Mouse (Mus musculus) embryonic facial prominence, embryonic 13.5 days (tissue): Measurements from ENCODE around the gene Pappa. TPM values are rescaled to one million over a fixed set of nuclear protein-coding genes. Genes with fewer than 3 reads are reported as not detected.
A peak's percentile ranks its signal among the peaks of the same experiment; 100 is the strongest.

Source experiments
- ATAC-seq: fragments of 200-750 bp; cut with Nextera tagmentation; 2 replicates; pipeline ENCODE4 v1.8.0; 2017; ENCODE audit warnings: low read depth; ENCODE audit not compliant: insufficient number of reproducible peaks, insufficient read depth, low FRiP score, low TSS enrichment
- H3K27ac ChIP-seq: fragments of 300-500 bp; sonication (generic); 2 replicates; pipeline ENCODE4 v1.5.1; 2015; ENCODE audit warnings: moderate library complexity, mild to moderate bottlenecking, inconsistent platforms
- H3K27me3 ChIP-seq: fragments of 300-500 bp; sonication (generic); 2 replicates; pipeline ENCODE4 v1.6.1; 2015; ENCODE audit warnings: mild to moderate bottlenecking, inconsistent platforms
- H3K36me3 ChIP-seq: fragments of 300-500 bp; sonication (generic); 2 replicates; pipeline ENCODE4 v1.6.1; 2015; ENCODE audit warnings: mild to moderate bottlenecking, inconsistent platforms
- H3K4me1 ChIP-seq: fragments of 300-500 bp; sonication (generic); 2 replicates; pipeline ENCODE4 v1.6.1; 2015; ENCODE audit warnings: inconsistent platforms
- H3K4me2 ChIP-seq: fragments of 300-500 bp; sonication (generic); 2 replicates; pipeline ENCODE4 v1.6.1; 2015; ENCODE audit warnings: moderate library complexity, mild to moderate bottlenecking, inconsistent platforms
- H3K4me3 ChIP-seq: fragments of 300-500 bp; sonication (generic); 2 replicates; pipeline ENCODE4 v1.5.1; 2015; ENCODE audit warnings: mild to moderate bottlenecking, inconsistent platforms
- H3K9ac ChIP-seq: fragments of 300-500 bp; sonication (generic); 2 replicates; pipeline ENCODE4 v1.6.1; 2015; ENCODE audit warnings: mild to moderate bottlenecking, inconsistent platforms
- H3K9me3 ChIP-seq: fragments of 300-500 bp; sonication (generic); 2 replicates; pipeline ENCODE4 v1.6.1; 2016; ENCODE audit warnings: inconsistent platforms
- WGBS: fragments of 180-500 bp; shearing (Covaris S2); methylation state at CpG from one replicate; pipeline ENCODE4 v1.1.7; 2015; ENCODE audit warnings: mixed read lengths; 5-methylcytosine and 5-hydroxymethylcytosine counted together
- polyA plus RNA-seq: library from polyadenylated mRNA; unstranded; fragments of >200 nt; fragmentation: Nextera tagmentation; extraction: Ambion mirVana; gene quantifications from 2 replicates; pipeline ENCODE4 v1.2.1, GENCODE M21; 2015

Gene Pappa
- polyA plus RNA-seq, 1 experiment from 2014 or later = 2.2 TPM

DNA sequence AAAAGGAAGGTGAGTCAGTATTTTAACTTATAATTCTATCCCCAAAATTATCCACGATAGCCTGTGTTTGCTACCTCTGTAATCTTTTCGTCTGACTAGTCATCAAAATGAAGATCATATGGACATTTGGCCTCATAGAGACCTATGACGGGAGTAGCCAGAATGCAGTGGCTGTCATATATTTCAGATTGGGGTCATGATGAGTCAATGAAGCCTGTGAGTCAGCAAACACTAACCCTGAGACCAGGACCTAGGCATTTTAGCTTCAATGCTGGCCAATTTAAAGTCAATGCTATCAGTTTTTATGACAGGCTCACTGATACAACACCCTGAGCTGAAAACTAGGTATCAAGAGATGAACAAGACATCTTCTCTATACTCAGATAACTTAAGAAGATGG, 50.5 kb downstream of the Pappa start:
- WGBS = 79% methylated on average over 3 of the region's 3 CpGs
- Histone ChIP-seq H3K4me1 (no peaks in the 10 kb centered on the region), H3K9ac (no peak overlapping the region), H3K9me3 (no peaks in the 10 kb centered on the region), H3K27ac (no peak overlapping the region), H3K4me2 (no peak overlapping the region), H3K27me3 (no peaks in the 10 kb centered on the region), H3K4me3 (no peak overlapping the region), H3K36me3 (no peaks in the 10 kb centered on the region)
- ATAC-seq = no peak

DNA sequence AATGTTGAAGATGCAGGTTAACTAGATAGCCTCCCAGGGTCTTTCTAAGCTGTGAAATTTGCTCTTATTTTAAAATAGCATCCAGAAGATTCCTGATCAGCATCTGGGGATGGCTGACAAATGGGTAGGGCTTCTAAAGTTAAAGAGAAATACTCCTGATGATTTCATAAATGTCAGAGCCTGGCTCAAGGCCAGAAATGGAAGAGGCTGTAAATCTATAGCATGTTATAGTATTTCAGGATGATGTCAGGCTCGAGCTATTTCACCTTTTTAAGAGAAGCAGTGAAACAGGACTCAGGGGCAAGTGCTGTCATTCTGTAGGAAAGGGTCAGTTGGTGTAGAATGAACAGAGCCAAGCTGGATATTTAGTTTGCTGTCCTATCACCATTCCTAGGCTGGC, 54.2 kb downstream of the Pappa start:
- Histone ChIP-seq H3K4me1 (no peaks in the 10 kb centered on the region), H3K27me3 (no peaks in the 10 kb centered on the region), H3K9me3 (no peaks in the 10 kb centered on the region), H3K36me3 (no peaks in the 10 kb centered on the region), H3K4me2 (no peak overlapping the region), H3K9ac (no peak overlapping the region), H3K4me3 (no peak overlapping the region), H3K27ac (no peak overlapping the region)
- ATAC-seq = no peak
- 31% methylated on average over 1 of the region's 1 CpGs for WGBS

DNA sequence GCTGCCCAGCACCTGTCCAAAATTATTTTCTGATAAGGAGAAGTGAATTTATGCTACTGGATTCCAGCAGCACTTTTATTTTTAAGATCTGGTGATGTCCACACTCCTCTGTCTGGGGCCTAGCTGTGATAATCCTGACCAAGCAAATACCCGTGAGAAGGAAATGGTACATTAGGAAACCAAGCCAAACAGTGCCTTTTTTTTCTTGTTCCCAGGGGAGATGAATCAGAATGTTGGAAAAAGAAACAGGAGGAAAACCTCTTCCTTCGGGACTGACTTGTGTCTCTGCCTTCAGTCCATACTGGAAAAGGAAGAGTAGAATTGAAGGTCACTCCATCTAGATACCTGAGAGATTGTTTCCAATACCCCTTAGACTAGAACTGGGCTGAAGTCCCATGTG, 63.3 kb downstream of the Pappa start:
- WGBS = 63% methylated on average over 2 of the region's 2 CpGs
- no peak for ATAC-seq

DNA sequence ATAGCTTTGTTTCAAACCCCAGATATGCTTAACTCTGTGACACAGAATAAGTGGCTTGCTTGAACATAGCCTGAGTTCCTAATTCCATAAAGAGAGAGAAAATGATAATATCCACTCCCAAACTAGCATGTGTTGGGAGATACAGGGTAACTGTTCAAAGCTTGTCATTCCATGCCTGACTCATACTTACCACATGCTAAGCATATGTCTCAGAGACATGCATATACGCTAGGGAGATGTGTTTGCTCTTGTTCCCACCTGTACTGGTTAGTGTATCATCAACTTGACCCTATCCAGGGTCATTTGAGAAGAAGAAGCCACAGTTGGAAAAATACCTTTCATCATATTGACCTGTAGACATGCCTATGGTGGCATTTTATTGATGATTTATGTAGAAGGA, 63.7 kb downstream of the Pappa start:
- H3K27me3 ChIP-seq = no peaks in the 10 kb centered on the region
- no peak for ATAC-seq
- no peaks in the 10 kb centered on the region for H3K36me3 ChIP-seq
- no peak overlapping the region for H3K4me2 ChIP-seq
- no peak overlapping the region for H3K9ac ChIP-seq
- 86% methylated on average over 1 of the region's 1 CpGs for WGBS
- H3K9me3 ChIP-seq = no peaks in the 10 kb centered on the region
- H3K27ac ChIP-seq = no peak overlapping the region
- no peak overlapping the region for H3K4me3 ChIP-seq
- H3K4me1 ChIP-seq = no peaks in the 10 kb centered on the region

More for the DNA sequence above, 63.3 kb downstream of the Pappa start:
- H3K4me3 ChIP-seq = no peak overlapping the region
- H3K27ac ChIP-seq = no peak overlapping the region
- H3K27me3 ChIP-seq = no peaks in the 10 kb centered on the region
- no peaks in the 10 kb centered on the region for H3K4me1 ChIP-seq
- H3K4me2 ChIP-seq = no peak overlapping the region
- no peaks in the 10 kb centered on the region for H3K9me3 ChIP-seq
- no peak overlapping the region for H3K9ac ChIP-seq
- H3K36me3 ChIP-seq = no peaks in the 10 kb centered on the region

DNA sequence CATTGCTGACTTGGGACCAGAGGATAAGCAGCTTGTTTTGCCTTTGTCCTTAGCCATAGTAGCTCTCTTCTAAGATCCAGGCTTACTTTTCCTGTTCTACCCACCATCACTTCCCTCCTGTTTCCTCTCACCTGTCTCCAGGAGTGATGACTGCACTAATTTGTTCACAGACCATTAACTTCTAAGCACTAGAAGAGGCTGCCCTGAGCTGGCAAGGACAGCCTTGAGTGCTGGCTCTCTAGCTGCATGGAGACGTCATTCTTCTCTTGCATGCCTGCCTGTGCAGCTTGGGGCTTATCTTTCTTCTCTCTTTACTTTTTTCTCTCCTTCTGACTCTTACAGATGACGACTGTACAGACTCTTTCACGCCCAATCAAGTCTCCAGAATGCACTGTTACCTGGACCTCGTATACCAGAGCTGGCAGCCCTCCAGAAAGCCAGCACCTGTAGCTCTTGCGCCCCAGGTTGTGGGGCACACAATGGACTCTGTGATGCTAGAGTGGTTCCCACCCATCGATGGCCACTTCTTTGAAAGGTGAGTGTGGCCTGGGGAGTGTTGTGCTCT, 65.0 kb downstream of the Pappa start:
- no peaks in the 10 kb centered on the region for H3K36me3 ChIP-seq
- no peak for ATAC-seq
- H3K9ac ChIP-seq = no peak overlapping the region
- no peaks in the 10 kb centered on the region for H3K4me1 ChIP-seq
- 71% methylated on average over 6 of the region's 6 CpGs for WGBS
- no peak overlapping the region for H3K4me2 ChIP-seq
- H3K27ac ChIP-seq = no peak overlapping the region
- H3K27me3 ChIP-seq = no peaks in the 10 kb centered on the region
- H3K9me3 ChIP-seq = no peaks in the 10 kb centered on the region
- H3K4me3 ChIP-seq = no peak overlapping the region

DNA sequence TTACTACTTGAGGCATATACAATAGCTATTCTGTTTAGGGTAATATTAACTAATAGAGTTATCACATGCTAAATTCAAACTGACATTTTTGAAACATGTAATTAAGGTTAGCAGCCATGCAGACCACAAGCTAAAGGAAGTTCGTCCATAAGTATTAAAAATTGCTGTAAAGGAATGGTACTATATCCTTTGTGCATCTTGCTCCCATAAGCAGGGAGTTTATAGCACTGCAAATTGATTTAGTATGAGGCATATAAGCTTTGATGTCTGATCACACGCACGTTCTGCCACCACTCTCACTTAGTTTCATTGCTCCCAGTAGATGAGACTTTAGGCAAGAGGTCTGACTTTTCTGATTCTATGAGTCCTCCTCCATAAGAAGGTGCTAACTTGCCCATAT, 68.8 kb downstream of the Pappa start:
- no peaks in the 10 kb centered on the region for H3K27me3 ChIP-seq
- no peaks in the 10 kb centered on the region for H3K9me3 ChIP-seq
- WGBS = 30% methylated on average over 3 of the region's 3 CpGs
- H3K4me1 ChIP-seq = no peaks in the 10 kb centered on the region
- no peak overlapping the region for H3K4me2 ChIP-seq
- H3K36me3 ChIP-seq = no peaks in the 10 kb centered on the region
- H3K27ac ChIP-seq = no peak overlapping the region
- H3K4me3 ChIP-seq = no peak overlapping the region
- ATAC-seq = no peak
- H3K9ac ChIP-seq = no peak overlapping the region

DNA sequence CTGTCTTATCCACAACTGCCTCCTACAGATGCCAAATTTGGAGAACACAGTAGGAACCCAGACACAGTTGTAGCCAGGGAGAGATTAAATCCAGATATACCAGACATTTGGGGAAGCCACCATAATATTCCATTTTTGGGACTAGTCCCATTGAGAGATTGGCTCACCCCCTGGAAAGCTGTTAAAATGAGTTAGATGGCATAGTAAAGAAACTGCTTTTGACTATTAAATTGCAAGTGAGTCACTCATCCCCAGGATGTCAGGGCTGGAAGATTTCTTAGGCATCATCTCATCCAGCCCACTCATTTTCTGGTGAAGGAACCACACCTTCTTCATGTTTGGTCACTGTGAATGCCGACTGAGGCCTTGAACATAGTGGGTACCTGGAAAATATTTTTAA, 72.0 kb downstream of the Pappa start:
- no peak overlapping the region for H3K9ac ChIP-seq
- no peaks in the 10 kb centered on the region for H3K4me1 ChIP-seq
- no peak overlapping the region for H3K4me3 ChIP-seq
- no peaks in the 10 kb centered on the region for H3K27me3 ChIP-seq
- no peak overlapping the region for H3K27ac ChIP-seq
- 79% methylated on average over 1 of the region's 1 CpGs for WGBS
- no peaks in the 10 kb centered on the region for H3K9me3 ChIP-seq
- ATAC-seq = no peak
- no peaks in the 10 kb centered on the region for H3K36me3 ChIP-seq
- H3K4me2 ChIP-seq = no peak overlapping the region

DNA sequence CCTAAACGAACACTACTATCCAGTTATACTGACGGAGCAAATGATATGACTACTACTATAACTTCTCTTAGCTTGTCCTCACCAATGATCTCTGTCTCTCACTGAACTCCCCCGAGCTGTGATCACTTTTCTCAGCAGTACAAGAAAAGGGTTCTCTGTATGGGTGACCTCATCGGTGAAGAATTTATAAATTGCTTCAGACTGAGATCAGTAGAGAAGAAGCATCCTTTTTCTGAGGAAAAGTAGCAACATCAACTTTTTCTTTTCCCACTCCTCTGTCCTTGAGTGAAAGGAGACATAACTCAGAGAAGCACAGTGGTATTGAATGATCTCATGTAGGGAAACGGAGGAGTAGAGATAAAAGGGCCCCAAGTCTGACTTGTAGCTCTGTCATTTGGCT, 79.7 kb downstream of the Pappa start:
- H3K36me3 ChIP-seq = no peaks in the 10 kb centered on the region
- H3K4me3 ChIP-seq = no peak overlapping the region
- H3K9me3 ChIP-seq = no peaks in the 10 kb centered on the region
- H3K27ac ChIP-seq = no peak overlapping the region
- H3K4me2 ChIP-seq = no peak overlapping the region
- no peaks in the 10 kb centered on the region for H3K27me3 ChIP-seq
- WGBS = 81% methylated on average over 5 of the region's 5 CpGs
- H3K9ac ChIP-seq = no peak overlapping the region
- no peak for ATAC-seq
- H3K4me1 ChIP-seq = no peaks in the 10 kb centered on the region

DNA sequence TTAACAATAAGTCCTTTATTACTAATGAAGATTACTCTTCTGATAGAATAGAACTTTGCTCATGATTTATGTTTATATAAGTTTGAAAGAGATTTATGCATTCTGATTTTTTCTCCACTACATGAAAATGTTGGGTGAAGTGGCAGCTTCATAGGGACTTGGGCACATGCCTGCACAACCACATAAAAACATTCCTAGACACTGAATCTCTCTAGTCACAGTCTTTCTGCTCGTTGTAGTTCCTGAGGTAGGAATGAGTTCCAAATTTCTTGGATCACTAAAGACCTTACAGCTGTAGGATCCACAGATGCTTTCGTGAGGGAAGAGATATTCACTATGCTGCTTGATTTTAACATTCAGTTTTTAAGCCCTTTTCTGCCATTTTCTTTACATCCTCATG, 81.5 kb downstream of the Pappa start:
- no peak overlapping the region for H3K4me2 ChIP-seq
- H3K4me3 ChIP-seq = no peak overlapping the region
- H3K4me1 ChIP-seq = no peaks in the 10 kb centered on the region
- no peak overlapping the region for H3K9ac ChIP-seq
- no peaks in the 10 kb centered on the region for H3K27me3 ChIP-seq
- ATAC-seq = no peak
- no peak overlapping the region for H3K27ac ChIP-seq
- WGBS = 64% methylated on average over 2 of the region's 2 CpGs
- no peaks in the 10 kb centered on the region for H3K9me3 ChIP-seq
- no peaks in the 10 kb centered on the region for H3K36me3 ChIP-seq

DNA sequence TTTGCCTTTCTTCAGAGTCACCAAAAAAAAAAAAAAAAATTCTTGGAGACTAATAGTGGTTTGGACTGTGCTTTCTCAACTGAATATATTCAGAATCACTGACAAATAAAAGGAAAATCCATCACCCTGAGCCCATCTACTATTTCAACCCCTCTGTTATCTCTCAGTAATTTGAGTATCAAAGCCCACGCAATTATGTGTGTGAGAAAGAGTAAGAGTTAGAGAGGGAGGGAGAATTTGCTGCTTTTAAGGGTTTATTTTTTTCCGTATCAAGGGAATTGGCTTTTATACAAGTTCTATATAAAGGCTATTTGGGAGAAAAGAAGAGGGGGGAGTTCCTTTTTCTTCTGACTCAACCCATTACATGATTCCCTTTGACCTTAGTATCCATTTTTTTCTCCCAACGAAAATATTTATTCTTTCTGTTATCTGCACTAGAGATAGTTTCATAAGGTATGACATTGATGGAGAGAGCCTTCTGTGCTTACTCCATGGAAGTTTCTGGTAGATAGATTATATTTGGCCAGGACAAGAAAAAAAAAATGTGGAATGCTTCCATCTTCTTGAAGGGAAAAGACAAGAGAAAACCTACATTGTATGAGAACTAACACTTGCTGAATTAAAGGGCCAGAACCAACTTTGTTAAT, 85.5 kb downstream of the Pappa start:
- Histone ChIP-seq H3K4me1 (no peaks in the 10 kb centered on the region), H3K9me3 (no peaks in the 10 kb centered on the region), H3K4me2 (no peak overlapping the region), H3K36me3 (no peaks in the 10 kb centered on the region), H3K27me3 (no peaks in the 10 kb centered on the region), H3K4me3 (no peak overlapping the region), H3K27ac (no peak overlapping the region), H3K9ac (no peak overlapping the region)
- 83% methylated on average over 3 of the region's 3 CpGs for WGBS
- ATAC-seq = no peak

DNA sequence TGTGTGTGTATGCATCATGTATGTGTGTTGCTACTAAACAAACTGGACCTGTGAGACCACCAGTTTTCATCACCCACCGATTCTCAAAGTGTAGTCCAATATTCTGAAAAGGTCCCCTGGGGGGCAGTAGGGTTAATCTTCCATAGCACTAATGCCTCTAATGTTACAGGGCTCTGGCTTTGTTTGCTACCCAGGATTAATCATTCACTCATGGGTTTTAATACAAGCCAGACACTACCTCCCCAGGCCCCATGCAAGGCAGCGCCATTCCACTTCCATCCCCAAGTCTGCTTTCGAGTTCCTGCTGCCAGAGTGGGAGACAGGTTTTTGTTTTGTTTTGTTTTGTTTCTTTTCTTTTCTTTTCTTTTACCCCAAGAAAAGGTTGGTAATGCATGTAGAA, 92.7 kb downstream of the Pappa start:
- Histone ChIP-seq H3K4me3 (no peak overlapping the region), H3K9ac (no peak overlapping the region), H3K27me3 (no peaks in the 10 kb centered on the region), H3K27ac (peak overlapping the region; percentile 60), H3K9me3 (no peaks in the 10 kb centered on the region), H3K4me2 (no peak overlapping the region), H3K36me3 (no peaks in the 10 kb centered on the region), H3K4me1 (peaks cover 17% of the 10 kb centered on the region)
- WGBS = 14% methylated on average over 3 of the region's 3 CpGs
- ATAC-seq = no peak

DNA sequence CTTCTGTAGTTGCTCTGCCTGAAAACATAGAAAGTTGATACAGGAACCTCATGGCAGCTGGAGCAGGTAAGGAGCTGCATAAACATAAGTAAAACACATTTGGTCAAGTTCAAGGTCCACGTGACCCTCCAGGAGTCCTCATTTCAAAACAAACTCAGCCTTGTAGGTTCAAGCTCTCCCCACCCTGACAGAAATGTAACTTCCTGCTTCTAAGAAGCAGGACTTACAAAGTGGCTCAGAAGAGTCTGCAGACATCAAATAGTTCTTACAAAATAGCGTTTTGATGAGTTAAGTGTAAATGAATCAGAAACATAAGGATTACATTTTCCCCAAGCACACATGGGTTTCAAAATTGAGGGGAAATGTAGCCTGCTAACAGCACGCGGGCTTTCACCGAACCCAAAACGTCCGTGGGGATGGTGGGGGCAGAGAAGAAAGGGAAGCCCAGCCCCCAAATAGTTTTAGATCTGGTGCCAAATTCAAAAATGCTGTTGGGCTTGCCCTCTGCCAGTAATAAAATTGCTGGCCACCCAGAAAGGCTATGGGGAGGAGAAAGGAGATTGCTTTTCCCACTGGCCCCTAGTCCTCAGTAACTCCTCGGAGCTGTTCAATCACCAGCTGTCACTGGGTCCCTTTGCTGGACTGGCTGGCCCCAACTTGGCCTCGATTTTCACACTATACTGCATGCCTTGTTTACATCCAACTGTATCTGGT, 93.8 kb downstream of the Pappa start:
- 16% methylated on average over 9 of the region's 9 CpGs for WGBS
- Histone ChIP-seq H3K36me3 (no peaks in the 10 kb centered on the region), H3K4me3 (no peak overlapping the region), H3K9ac (no peak overlapping the region), H3K27me3 (no peaks in the 10 kb centered on the region), H3K4me2 (peak overlapping the region; percentile 36), H3K9me3 (no peaks in the 10 kb centered on the region), H3K27ac (peak overlapping the region; percentile 60), H3K4me1 (peaks cover 17% of the 10 kb centered on the region)
- peak; percentile 20; the same call in 1 of the 2 replicates for ATAC-seq
